Mouse (Mus musculus): ENCODE results near the gene Sik3. TPM values are rescaled to one million over a fixed set of nuclear protein-coding genes. Genes with fewer than 3 reads are reported as not detected.
A peak's percentile ranks its signal among the peaks of the same experiment; 100 is the strongest.

The Sik3 gene
- polyA plus RNA-seq, 1 experiment from 2014 or later = 8.9 TPM

- 67% methylated on average over 1 of the region's 1 CpGs for WGBS
- no peak for DNase-seq (ENCODE audit: low spot score)
- Histone ChIP-seq H3K9ac (replicated peaks; ENCODE audit: low read depth) (no peak overlapping the region), H3K4me1 (ENCODE audit: insufficient read depth, low read depth, low read length) (0 out of 2 replicates have a peak, but pooled peaks cover 3% of the 10 kb centered on the region), H3K4me3 (ENCODE audit: low read depth, low read length) (no peak overlapping the region), H3K4me2 (replicated peaks; ENCODE audit: low read depth, low read length) (no peak overlapping the region), H3K36me3 (ENCODE audit: insufficient read depth, low read length) (no peaks in the 10 kb centered on the region), H3K9me3 (ENCODE audit: low read length) (no peaks in the 10 kb centered on the region), H3K27me3 (replicated peaks; ENCODE audit: insufficient read depth, low read length) (no peaks in the 10 kb centered on the region), H3K27ac (ENCODE audit: low read length) (no peak overlapping the region)
- TF ChIP-seq EP300 (IDR thresholded peaks at IDR 0.05) (no peak), CTCF (IDR thresholded peaks at IDR 0.05) (no peak)
- ATAC-seq = no peak
Measured at GRCm38 (mm10) chr9:46142031-46142430, 129.4 kb downstream of the Sik3 start.

GRCm38 (mm10) chr9:46142492-46142891, 129.9 kb downstream of the Sik3 start:
- no peak for ATAC-seq
- no peak overlapping the region for H3K4me2 ChIP-seq (replicated peaks; ENCODE audit: low read depth, low read length)
- no peak overlapping the region for H3K4me3 ChIP-seq (ENCODE audit: low read depth, low read length)
- H3K27me3 ChIP-seq (replicated peaks; ENCODE audit: insufficient read depth, low read length) = no peaks in the 10 kb centered on the region
- H3K4me1 ChIP-seq (ENCODE audit: insufficient read depth, low read depth, low read length) = 0 out of 2 replicates have a peak, but pooled peaks cover 3% of the 10 kb centered on the region
- no peaks in the 10 kb centered on the region for H3K36me3 ChIP-seq (ENCODE audit: insufficient read depth, low read length)
- H3K9ac ChIP-seq (replicated peaks; ENCODE audit: low read depth) = no peak overlapping the region
- 93% methylated on average over 1 of the region's 1 CpGs for WGBS
- no peak overlapping the region for H3K27ac ChIP-seq (ENCODE audit: low read length)
- TF ChIP-seq EP300 (IDR thresholded peaks at IDR 0.05) (no peak), CTCF (IDR thresholded peaks at IDR 0.05) (no peak)
- DNase-seq (ENCODE audit: low spot score) = no peak
- no peaks in the 10 kb centered on the region for H3K9me3 ChIP-seq (ENCODE audit: low read length)

- no peak for TF ChIP-seq CTCF (IDR thresholded peaks at IDR 0.05)
- TF ChIP-seq EP300 (IDR thresholded peaks at IDR 0.05) = no peak
- no peaks in the 10 kb centered on the region for H3K27me3 ChIP-seq (replicated peaks; ENCODE audit: insufficient read depth, low read length)
Measured at GRCm38 (mm10) chr9:46144976-46145375, 132.4 kb downstream of the Sik3 start.

GRCm38 (mm10) chr9:46146437-46146836, 133.8 kb downstream of the Sik3 start:
- TF ChIP-seq EP300 (IDR thresholded peaks at IDR 0.05) = no peak
- TF ChIP-seq CTCF (IDR thresholded peaks at IDR 0.05) = no peak
- Histone ChIP-seq H3K27me3 (replicated peaks; ENCODE audit: insufficient read depth, low read length) (no peaks in the 10 kb centered on the region), H3K9ac (replicated peaks; ENCODE audit: low read depth) (no peak overlapping the region), H3K9me3 (ENCODE audit: low read length) (no peaks in the 10 kb centered on the region), H3K4me1 (ENCODE audit: insufficient read depth, low read depth, low read length) (peaks cover 12% of the 10 kb centered on the region; the same call in 1 of the 2 replicates), H3K36me3 (ENCODE audit: insufficient read depth, low read length) (no peaks in the 10 kb centered on the region), H3K4me2 (replicated peaks; ENCODE audit: low read depth, low read length) (no peak overlapping the region), H3K4me3 (ENCODE audit: low read depth, low read length) (no peak overlapping the region), H3K27ac (ENCODE audit: low read length) (no peak overlapping the region)
- no peak for DNase-seq (ENCODE audit: low spot score)
- WGBS = 77% methylated on average over 3 of the region's 3 CpGs
- ATAC-seq = no peak

More at GRCm38 (mm10) chr9:46144976-46145375, 132.4 kb downstream of the Sik3 start:
- Histone ChIP-seq H3K4me3 (ENCODE audit: low read depth, low read length) (no peak overlapping the region), H3K9me3 (ENCODE audit: low read length) (no peaks in the 10 kb centered on the region), H3K4me1 (ENCODE audit: insufficient read depth, low read depth, low read length) (peaks cover 3% of the 10 kb centered on the region; the same call in 1 of the 2 replicates), H3K27ac (ENCODE audit: low read length) (no peak overlapping the region), H3K4me2 (replicated peaks; ENCODE audit: low read depth, low read length) (no peak overlapping the region), H3K36me3 (ENCODE audit: insufficient read depth, low read length) (no peaks in the 10 kb centered on the region), H3K9ac (replicated peaks; ENCODE audit: low read depth) (no peak overlapping the region)
- 81% methylated on average over 6 of the region's 6 CpGs for WGBS
- no peak for ATAC-seq
- DNase-seq (ENCODE audit: low spot score) = no peak

GRCm38 (mm10) chr9:46148723-46149122, 136.1 kb downstream of the Sik3 start:
- H3K4me2 ChIP-seq (replicated peaks; ENCODE audit: low read depth, low read length) = no peak overlapping the region
- H3K27ac ChIP-seq (ENCODE audit: low read length) = no peak overlapping the region
- no peaks in the 10 kb centered on the region for H3K27me3 ChIP-seq (replicated peaks; ENCODE audit: insufficient read depth, low read length)
- H3K4me1 ChIP-seq (ENCODE audit: insufficient read depth, low read depth, low read length) = peaks cover 17% of the 10 kb centered on the region; the same call in 1 of the 2 replicates
- TF ChIP-seq CTCF (IDR thresholded peaks at IDR 0.05) (no peak), EP300 (IDR thresholded peaks at IDR 0.05) (no peak)
- H3K9ac ChIP-seq (replicated peaks; ENCODE audit: low read depth) = no peak overlapping the region
- 94% methylated on average over 4 of the region's 4 CpGs for WGBS
- H3K9me3 ChIP-seq (ENCODE audit: low read length) = no peaks in the 10 kb centered on the region
- H3K4me3 ChIP-seq (ENCODE audit: low read depth, low read length) = no peak overlapping the region
- H3K36me3 ChIP-seq (ENCODE audit: insufficient read depth, low read length) = no peaks in the 10 kb centered on the region
- no peak for ATAC-seq
- no peak for DNase-seq (ENCODE audit: low spot score)

GRCm38 (mm10) chr9:46149392-46149791, 136.8 kb downstream of the Sik3 start:
- no peaks in the 10 kb centered on the region for H3K9me3 ChIP-seq (ENCODE audit: low read length)
- no peak overlapping the region for H3K4me3 ChIP-seq (ENCODE audit: low read depth, low read length)
- H3K9ac ChIP-seq (replicated peaks; ENCODE audit: low read depth) = no peak overlapping the region
- no peaks in the 10 kb centered on the region for H3K27me3 ChIP-seq (replicated peaks; ENCODE audit: insufficient read depth, low read length)
- DNase-seq (ENCODE audit: low spot score) (no peak), ATAC-seq (no peak)
- peaks cover 17% of the 10 kb centered on the region; the same call in 1 of the 2 replicates for H3K4me1 ChIP-seq (ENCODE audit: insufficient read depth, low read depth, low read length)
- H3K36me3 ChIP-seq (ENCODE audit: insufficient read depth, low read length) = no peaks in the 10 kb centered on the region
- no peak overlapping the region for H3K4me2 ChIP-seq (replicated peaks; ENCODE audit: low read depth, low read length)
- 0 out of 2 replicates have a peak overlapping the region, but pooled peaks have one; percentile 20 for H3K27ac ChIP-seq (ENCODE audit: low read length)
- WGBS = 72% methylated on average over 5 of the region's 5 CpGs
- no peak for TF ChIP-seq EP300 (IDR thresholded peaks at IDR 0.05)
- peak; percentile 10; the same call in 1 of the 2 replicates for TF ChIP-seq CTCF (IDR thresholded peaks at IDR 0.05)

Data from lung, postnatal 0 days (tissue).